Mouse (Mus musculus) left cerebral cortex, postnatal 14 days (tissue): ENCODE measurements around the gene Dyrk2. TPM values are rescaled to one million over a fixed set of nuclear protein-coding genes. Genes with fewer than 3 reads are reported as not detected.
A peak's percentile ranks its signal among the peaks of the same experiment; 100 is the strongest.

Experiments used
- DNase-seq, 2 experiments: peaks; one replicate each; pipeline ENCODE4 v3.0.0; 2021 to 2022; ENCODE audit warnings: low spot score in 2 of 2, mixed read lengths in 1 of 2
- intact Hi-C: fragments of 180-260 bp; cut with DNase I; formaldehyde crosslinking; loops from one replicate; pipeline ENCODE4 v1.15.1; 2025
- total RNA-seq, 2 experiments: library from RNA; stranded (reverse); gene quantifications; 2 replicates each; pipeline ENCODE4 v1.2.3; 2021

The Dyrk2 gene
- total RNA-seq, 2 experiments from 2014 or later, result 71.5 to 73.7 TPM

- no peak for DNase-seq
- intact Hi-C loops, result loop anchor here (10.0 kb wide), 1 partner anchor 75 kb away; no protein-coding TSS in a partner anchor
These were observed 10.4 kb downstream of the Dyrk2 start for GRCm38 (mm10) chr10:118859655-118860054.

- intact Hi-C loops, result no loop called here
- no peak for DNase-seq
These were observed 15.4 kb downstream of the Dyrk2 start for GRCm38 (mm10) chr10:118854641-118855040.

DNA sequence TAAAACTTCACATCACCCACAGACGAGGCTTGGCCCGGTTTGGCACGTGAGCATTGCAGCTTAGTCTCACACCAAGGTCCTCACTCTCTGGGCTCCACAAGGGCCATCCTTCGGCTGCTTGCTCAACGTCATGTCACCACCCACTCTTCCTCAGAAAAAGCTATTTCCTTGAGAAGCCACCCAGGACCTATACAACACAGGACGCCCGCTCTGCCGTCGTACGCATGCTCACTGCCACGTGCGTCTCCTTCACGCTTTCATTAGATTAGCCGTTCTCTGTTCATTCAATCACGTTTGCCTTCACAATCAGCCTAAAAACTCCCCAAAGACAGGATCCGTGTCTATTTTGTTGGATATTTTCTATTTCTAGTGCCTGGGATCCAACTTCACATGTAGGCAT, 17.5 kb downstream of the Dyrk2 start:
- DNase-seq, result no peak
- intact Hi-C loops, result no loop called here

DNA sequence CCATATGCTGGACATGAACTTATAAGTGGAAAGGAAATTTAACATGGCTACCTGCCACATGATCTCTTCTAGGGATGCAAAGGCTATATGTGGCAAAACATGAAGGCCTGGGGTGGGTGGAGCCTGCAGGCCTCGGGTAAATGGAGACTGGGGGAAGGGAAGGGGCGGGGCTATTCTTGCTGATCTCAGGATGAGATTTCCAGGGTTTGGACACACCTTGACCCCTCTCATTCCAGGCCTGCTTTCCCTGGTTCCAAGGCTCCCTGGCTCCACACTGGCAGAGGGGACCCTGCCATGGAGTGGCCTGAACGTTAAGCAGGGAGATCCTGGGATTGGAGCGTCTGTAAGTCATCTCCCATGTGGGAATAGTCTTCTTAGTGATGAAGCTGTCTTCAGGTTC, 21.5 kb downstream of the Dyrk2 start:
- intact Hi-C loops, result no loop called here
- DNase-seq, result no peak

- intact Hi-C loops, result no loop called here
- no peak for DNase-seq
These were observed 22.9 kb downstream of the Dyrk2 start for GRCm38 (mm10) chr10:118846991-118847545.

DNA sequence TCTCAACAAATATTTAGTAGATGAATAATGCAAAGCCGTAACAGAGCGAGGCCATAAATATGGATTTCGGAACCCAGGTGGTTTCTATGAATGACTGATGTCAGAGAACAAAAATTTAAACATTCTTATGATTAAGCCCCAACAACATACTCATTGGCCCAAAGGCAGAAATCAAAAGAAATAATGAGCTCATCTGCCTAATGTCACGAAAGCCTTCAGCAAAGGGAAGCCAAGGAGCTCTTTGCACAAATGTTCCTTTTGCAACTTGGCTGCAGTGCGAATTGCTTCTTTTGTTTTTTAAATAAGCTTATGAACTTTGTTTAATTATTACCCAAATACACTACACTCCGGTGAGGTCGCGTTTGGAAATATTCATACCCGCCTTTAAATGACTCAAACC, 29.4 kb downstream of the Dyrk2 start:
- DNase-seq, result no peak
- intact Hi-C loops, result no loop called here

DNA sequence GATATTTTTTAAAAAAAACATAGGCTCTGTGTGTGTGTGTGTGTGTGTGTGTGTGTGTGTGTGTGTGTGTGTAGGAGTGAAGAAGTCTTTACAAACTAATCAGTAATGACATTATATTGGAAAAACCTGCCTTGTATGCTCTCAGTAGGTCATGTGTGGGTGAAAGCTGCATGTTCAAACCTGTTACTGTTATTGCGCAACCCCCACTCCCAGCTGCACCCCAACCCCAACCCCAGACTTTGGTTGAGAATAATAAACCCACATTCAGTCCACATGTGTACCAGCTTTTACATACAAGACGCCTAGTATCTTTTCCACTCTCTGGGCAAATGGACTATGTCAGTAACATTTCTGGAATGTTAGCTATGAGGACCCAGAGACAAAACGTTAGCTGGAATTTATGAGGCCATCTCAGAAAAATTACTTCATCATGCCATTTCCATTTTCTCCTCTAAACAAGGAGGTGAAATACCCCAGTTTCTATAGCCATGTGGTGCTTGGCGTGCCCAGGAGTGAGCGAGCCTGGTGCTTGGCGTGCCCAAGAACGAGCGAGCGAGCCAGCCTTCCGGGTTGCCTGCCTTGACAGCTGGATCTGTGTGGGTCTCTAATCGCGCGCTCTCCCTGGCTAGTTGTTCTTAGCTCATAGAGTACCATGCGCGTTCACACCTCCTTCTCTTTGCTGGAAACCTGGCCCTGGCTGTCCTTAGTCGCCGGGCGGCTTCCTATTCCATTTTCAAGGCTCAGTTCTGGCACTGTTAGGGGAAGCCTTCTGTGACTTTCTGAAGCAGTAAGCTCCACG, 30.5 kb downstream of the Dyrk2 start:
- DNase-seq, result no peak
- intact Hi-C loops, result no loop called here

DNA sequence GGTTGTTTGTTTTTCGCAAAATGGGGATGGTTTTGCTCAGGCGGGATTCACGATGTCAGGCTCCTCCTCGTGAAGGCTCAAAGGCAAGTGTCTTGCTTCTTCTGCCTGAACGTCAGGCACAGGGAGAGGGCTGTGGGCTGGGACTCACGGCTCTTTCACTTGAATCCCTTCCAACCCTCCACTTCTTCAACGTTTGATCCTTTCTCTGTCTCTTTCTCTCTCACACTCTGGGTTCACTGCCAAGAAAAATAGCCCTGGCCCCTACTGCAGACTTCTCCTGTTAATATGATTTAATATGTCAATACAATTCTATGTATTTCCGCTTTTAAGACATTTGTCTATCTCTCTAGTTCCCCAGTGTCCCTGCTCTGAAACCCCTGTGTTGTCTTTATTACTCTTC, 32.4 kb downstream of the Dyrk2 start:
- no peak for DNase-seq
- intact Hi-C loops, result no loop called here

GRCm38 (mm10) chr10:118831190-118831589, 38.8 kb downstream of the Dyrk2 start:
- no peak for DNase-seq
- intact Hi-C loops, result no loop called here

- intact Hi-C loops, result no loop called here
- no peak for DNase-seq
These were observed 40.4 kb downstream of the Dyrk2 start for GRCm38 (mm10) chr10:118829641-118830040.

DNA sequence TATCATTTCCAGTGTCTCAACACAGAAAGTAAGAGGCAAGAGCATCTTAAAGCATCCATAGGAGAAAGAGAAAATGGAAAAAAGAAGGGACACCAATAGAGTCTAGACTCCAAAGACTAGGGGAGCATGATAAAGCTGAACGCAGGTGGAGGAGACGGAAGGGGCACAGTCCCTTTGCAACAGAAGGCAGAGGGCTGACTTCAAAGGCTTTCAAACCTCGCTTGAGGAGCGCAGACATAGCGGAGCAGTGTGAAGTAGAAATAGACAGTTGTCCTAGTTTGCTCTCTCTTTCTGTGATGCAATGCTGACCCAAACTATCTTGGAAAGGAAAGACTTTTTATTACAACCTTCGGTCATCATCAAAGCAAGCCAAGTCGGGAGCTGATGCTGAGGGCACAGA, 42.9 kb downstream of the Dyrk2 start:
- intact Hi-C loops, result no loop called here
- DNase-seq, result no peak

DNA sequence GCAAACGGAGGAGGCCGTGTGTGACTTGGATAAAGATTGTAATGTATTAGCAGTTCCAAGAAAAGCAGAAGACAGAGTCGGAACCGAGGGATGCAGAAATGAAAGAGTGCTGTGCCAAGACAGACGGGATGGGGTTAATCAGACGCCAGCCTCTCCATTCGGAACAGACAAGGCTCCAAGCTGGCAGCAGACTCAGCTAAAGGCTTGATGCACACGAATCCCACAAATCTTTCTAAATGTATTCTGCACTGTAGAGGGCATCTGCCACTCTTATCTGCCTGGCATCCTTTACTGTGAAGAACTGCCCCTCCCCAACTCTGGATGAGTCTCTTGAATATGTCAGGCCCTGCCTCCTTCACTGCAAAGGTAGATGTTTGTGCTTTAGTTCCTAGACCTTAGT, 45.2 kb downstream of the Dyrk2 start:
- DNase-seq, result peak in 1 of 2 experiments; percentile 34
- intact Hi-C loops, result no loop called here

- DNase-seq, result peak; percentile 66 to 71
- intact Hi-C loops, result no loop called here
These were observed 49.1 kb downstream of the Dyrk2 start for GRCm38 (mm10) chr10:118820901-118821300.

DNA sequence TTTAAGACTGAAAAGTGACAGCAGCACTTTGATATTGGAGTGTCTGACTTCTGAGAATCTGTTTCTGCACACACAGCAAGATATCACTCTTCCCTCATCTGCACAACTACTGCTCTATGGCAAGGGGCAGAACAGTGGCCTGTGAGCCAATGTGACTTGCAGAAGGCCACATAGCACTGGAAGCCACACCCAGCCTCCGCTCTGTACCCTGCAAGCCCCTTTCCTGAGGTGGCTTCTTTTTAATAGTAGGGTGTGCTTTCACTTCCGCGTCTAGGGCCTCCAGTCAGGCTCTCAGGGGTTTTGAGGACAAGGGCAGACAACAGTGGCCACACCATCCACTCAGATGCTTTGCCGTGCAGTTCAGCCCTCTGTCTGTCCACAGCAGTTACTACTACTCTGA, 50.2 kb downstream of the Dyrk2 start:
- intact Hi-C loops, result no loop called here
- no peak for DNase-seq

DNA sequence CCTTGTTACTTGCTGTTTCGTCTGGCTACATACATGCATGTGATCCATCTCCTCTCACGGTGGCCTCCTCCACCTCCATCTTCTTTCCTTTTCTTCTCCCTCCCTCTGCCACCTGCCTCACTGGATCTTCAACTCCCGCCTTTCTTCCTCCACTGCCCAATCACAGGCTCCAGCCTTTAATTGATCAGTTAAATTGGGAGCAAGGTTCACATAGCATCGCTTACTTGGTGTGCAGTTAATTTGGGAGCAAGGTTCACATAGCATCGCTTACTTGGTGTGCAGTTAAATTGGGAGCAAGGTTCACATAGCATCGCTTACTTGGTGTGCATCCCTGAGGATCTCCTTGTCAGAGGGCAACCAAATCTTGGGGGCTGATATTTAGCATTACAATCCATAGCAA, 52.9 kb downstream of the Dyrk2 start:
- intact Hi-C loops, result no loop called here
- DNase-seq, result no peak

DNA sequence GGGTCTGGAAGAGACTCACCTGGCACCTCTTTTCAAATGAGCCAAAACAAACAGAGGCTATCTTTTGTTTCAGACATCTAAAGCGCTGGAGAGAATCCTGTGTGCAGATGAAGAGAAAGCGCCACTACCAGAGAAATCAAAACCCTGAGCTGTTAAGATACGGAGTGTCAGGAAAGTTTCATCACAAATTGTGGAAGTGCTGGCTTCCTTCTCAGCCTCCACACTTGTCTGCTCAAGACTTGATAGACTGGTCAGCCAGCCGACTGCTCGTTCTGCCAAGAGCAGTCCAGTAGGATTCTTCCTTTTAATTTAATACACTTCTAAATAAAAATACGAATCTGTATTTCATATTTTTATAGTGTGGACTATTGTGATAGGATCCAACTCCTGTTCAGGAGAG, 58.1 kb downstream of the Dyrk2 start:
- intact Hi-C loops, result no loop called here
- DNase-seq, result no peak

- intact Hi-C loops, result no loop called here
- DNase-seq, result no peak
These were observed 58.9 kb downstream of the Dyrk2 start for GRCm38 (mm10) chr10:118810908-118811711.
